Mouse (Mus musculus): ENCODE data around the gene Gm11115. TPM values are rescaled to one million over a fixed set of nuclear protein-coding genes. Genes with fewer than 3 reads are reported as not detected.

The Gm11115 gene
- not detected for polyA plus RNA-seq (2017; shearing (Covaris generic))

GRCm38 (mm10) chr5:88153999-88154398 is at the start of gene Gm11115:
TSS of gene Gm11115 (minus strand) at chr5:88154099.

GRCm38 (mm10) chr5:88111430-88111829 is 42.5 kb downstream of the Gm11115 start, which contains the start of gene Gm11116:
TSS of gene Gm11116 (minus strand) at chr5:88111530.

Other genes starting within 250 kb of the Gm11115 start
- not detected for gene Csn3, start 228.5 kb downstream of the Gm11115 start, polyA plus RNA-seq (2017; shearing (Covaris generic))
- under 1 TPM in 1 of 2 experiments, not detected in 1; 0.13 TPM for gene 2310003L06Rik, start 184.6 kb downstream of the Gm11115 start, polyA plus RNA-seq (2017; shearing (Covaris generic))
- not detected for gene Gm28434, start 184.6 kb downstream of the Gm11115 start, polyA plus RNA-seq (2017; shearing (Covaris generic))
- not detected for gene Cabs1, start 174.7 kb downstream of the Gm11115 start, polyA plus RNA-seq (2017; shearing (Covaris generic))
- gene Smr3a, start 151.6 kb downstream of the Gm11115 start, polyA plus RNA-seq (2017; shearing (Covaris generic)): under 1 TPM in 1 of 2 experiments, not detected in 1; 0.85 TPM
- not detected for gene Smr2, start 67.5 kb downstream of the Gm11115 start, polyA plus RNA-seq (2017; shearing (Covaris generic))
- gene Gm11116, start 42.6 kb downstream of the Gm11115 start, polyA plus RNA-seq (2017; shearing (Covaris generic)): not detected
- gene Gm7714, start 114.8 kb upstream of the Gm11115 start, polyA plus RNA-seq (2017; shearing (Covaris generic)): not detected
- under 1 TPM in 1 of 2 experiments, not detected in 1; 0.20 TPM for gene Prol1, start 163.2 kb upstream of the Gm11115 start, polyA plus RNA-seq (2017; shearing (Covaris generic))
- not detected for gene Amtn, start 222.0 kb upstream of the Gm11115 start, polyA plus RNA-seq (2017; shearing (Covaris generic))